Comparison of ENCODE assay signal across 29 mouse cellular contexts in the genomic region with DNA sequence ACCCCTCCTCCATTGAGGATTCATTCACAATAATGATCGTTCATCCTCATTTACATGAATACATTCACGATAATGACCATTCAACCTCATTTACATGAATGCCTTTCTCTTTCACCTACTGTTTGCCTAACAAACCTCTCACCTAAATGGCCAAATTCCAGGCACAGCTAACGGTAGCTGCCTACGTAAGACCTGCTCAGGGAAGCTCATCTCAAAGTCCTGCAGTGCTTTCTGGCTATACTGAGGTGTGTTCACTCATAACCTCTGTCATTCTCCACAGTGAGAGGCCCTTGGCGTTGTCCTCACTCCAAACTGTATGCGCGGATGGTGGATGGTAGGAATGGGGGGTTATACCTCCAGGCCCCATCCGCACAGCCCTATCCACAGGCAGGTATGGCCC. TPM values are rescaled to one million over a fixed set of nuclear protein-coding genes. Genes with fewer than 3 reads are reported as not detected.
DNase-seq lines count a peak whose midpoint lies in the region; ATAC-seq and TF ChIP-seq lines count a peak whose summit lies in the region.
"Had no signal": no experiment of that assay in that cellular context is flagged by ENCODE, and none has a peak within 500 bp of the region (broad histone marks: within the 10 kb centered on the region; RNA-seq: fewer than 3 reads in every experiment).

No protein-coding gene starts in this region.

- H3K4me3 ChIP-seq in kidney, embryonic 14.5 days (ENCODE audit: low read length), result no peak overlapping the region
- H3K4me3 ChIP-seq in liver, embryonic 16.5 days (ENCODE audit: low read depth, low read length), result no peak overlapping the region
- H3K4me3 ChIP-seq in liver, embryonic 12.5 days, result no peak overlapping the region
- no peak overlapping the region for H3K4me3 ChIP-seq in gastrocnemius, adult 2 months
- H3K4me3 ChIP-seq: embryonic facial prominence, embryonic 10.5 days; embryonic facial prominence, embryonic 15.5 days; forebrain, embryonic 12.5 days; heart, embryonic 13.5 days; limb, embryonic 12.5 days; lung, embryonic 15.5 days; midbrain, embryonic 10.5 days; myocyte; neural tube, embryonic 12.5 days had no signal

- 86% methylated on average over 8 of the region's 8 CpGs for WGBS in kidney, embryonic 14.5 days
- 78% methylated on average over 8 of the region's 8 CpGs for WGBS in liver, embryonic 16.5 days (ENCODE audit: insufficient replicate concordance)
- WGBS in liver, embryonic 12.5 days (ENCODE audit: insufficient replicate concordance), result 78% methylated on average over 8 of the region's 8 CpGs

- DNase-seq in kidney, adult 18-20 months, result peak; percentile 32
- DNase-seq in R1 (ENCODE audit: low read depth, low spot score), result peak; percentile 11
- DNase-seq in kidney, postnatal 36 days, result peak; percentile 48 to 76
- DNase-seq in gastrocnemius, adult 2 months, result no peak
- DNase-seq: adrenal gland, postnatal 25 days; cerebellum, adult 2 months; cerebellum, postnatal 14 days; forebrain, postnatal 0 days; gastrocnemius, postnatal 10 days; heart, postnatal 10 days; thymus, postnatal 4 days had no signal

- TF ChIP-seq CTCF in gastrocnemius, adult 2 months (IDR thresholded peaks at IDR 0.05), result no peak

- no peak overlapping the region for H3K27ac ChIP-seq in kidney, embryonic 14.5 days (ENCODE audit: low read depth, low read length)
- H3K27ac ChIP-seq in liver, embryonic 16.5 days (ENCODE audit: low read length), result no peak overlapping the region
- no peak overlapping the region for H3K27ac ChIP-seq in liver, embryonic 12.5 days
- H3K27ac ChIP-seq in gastrocnemius, adult 2 months, result no peak overlapping the region
- H3K27ac ChIP-seq: embryonic facial prominence, embryonic 10.5 days; embryonic facial prominence, embryonic 15.5 days; forebrain, embryonic 12.5 days; heart, embryonic 13.5 days; hindbrain, embryonic 14.5 days; limb, embryonic 12.5 days; liver, embryonic 14.5 days; lung, embryonic 15.5 days; midbrain, embryonic 10.5 days; neural tube, embryonic 12.5 days had no signal

- no peak for ATAC-seq in kidney, embryonic 14.5 days (ENCODE audit: low FRiP score, low TSS enrichment)
- 0 out of 2 replicates have a peak, but pooled peaks have one; percentile 39 for ATAC-seq in liver, embryonic 16.5 days (ENCODE audit: low read depth)
- ATAC-seq in liver, embryonic 12.5 days, result no peak
- ATAC-seq: CD4-positive, CD25-positive, alpha-beta regulatory T cell, adult 4 months; forebrain, postnatal 0 days; intestine, postnatal 0 days had no signal

- H3K27me3 ChIP-seq in kidney, embryonic 14.5 days (ENCODE audit: control insufficient read depth, insufficient read depth, low read length), result no peaks in the 10 kb centered on the region
- H3K27me3 ChIP-seq in liver, embryonic 16.5 days (ENCODE audit: control insufficient read depth, insufficient read depth, low read depth, low read length), result no peaks in the 10 kb centered on the region
- no peaks in the 10 kb centered on the region for H3K27me3 ChIP-seq in liver, embryonic 12.5 days (replicated peaks)
- H3K27me3 ChIP-seq: embryonic facial prominence, embryonic 15.5 days; forebrain, embryonic 12.5 days; heart, embryonic 13.5 days; limb, embryonic 12.5 days; lung, embryonic 15.5 days; neural tube, embryonic 12.5 days had no signal

- no peak overlapping the region for H3K9ac ChIP-seq in kidney, embryonic 14.5 days (ENCODE audit: low read depth, low read length)
- no peak overlapping the region for H3K9ac ChIP-seq in liver, embryonic 16.5 days (ENCODE audit: low read depth, low read length)
- H3K9ac ChIP-seq in liver, embryonic 12.5 days, result no peak overlapping the region
- H3K9ac ChIP-seq: embryonic facial prominence, embryonic 15.5 days; forebrain, embryonic 12.5 days; forebrain, postnatal 0 days; heart, embryonic 13.5 days; hindbrain, embryonic 14.5 days; limb, embryonic 12.5 days; liver, embryonic 14.5 days; lung, embryonic 15.5 days; neural tube, embryonic 12.5 days had no signal

- intact Hi-C loops in gastrocnemius, adult 2 months (cut with DNase I), result no loop called here

- H3K9me3 ChIP-seq in kidney, embryonic 14.5 days (ENCODE audit: control insufficient read depth, low read length), result no peaks in the 10 kb centered on the region
- no peaks in the 10 kb centered on the region for H3K9me3 ChIP-seq in liver, embryonic 16.5 days (replicated peaks; ENCODE audit: control insufficient read depth, low read length)
- no peaks in the 10 kb centered on the region for H3K9me3 ChIP-seq in liver, embryonic 12.5 days (replicated peaks)
- H3K9me3 ChIP-seq: embryonic facial prominence, embryonic 10.5 days; embryonic facial prominence, embryonic 15.5 days; forebrain, embryonic 12.5 days; heart, embryonic 13.5 days; limb, embryonic 12.5 days; lung, embryonic 15.5 days; midbrain, embryonic 10.5 days; neural tube, embryonic 12.5 days had no signal

- H3K4me1 ChIP-seq in kidney, embryonic 14.5 days (ENCODE audit: control insufficient read depth, insufficient read depth, low read length), result peaks cover 7% of the 10 kb centered on the region; the same call in 1 of the 2 replicates
- peaks cover 12% of the 10 kb centered on the region for H3K4me1 ChIP-seq in liver, embryonic 16.5 days (ENCODE audit: control insufficient read depth, low read depth, low read length)
- H3K4me1 ChIP-seq in liver, embryonic 12.5 days, result peaks cover 20% of the 10 kb centered on the region

- no peak overlapping the region for H3K4me2 ChIP-seq in kidney, embryonic 14.5 days (replicated peaks; ENCODE audit: low read depth, low read length)
- H3K4me2 ChIP-seq in liver, embryonic 16.5 days (ENCODE audit: low read depth, low read length), result no peak overlapping the region
- no peak overlapping the region for H3K4me2 ChIP-seq in liver, embryonic 12.5 days
- H3K4me2 ChIP-seq: embryonic facial prominence, embryonic 15.5 days; forebrain, embryonic 12.5 days; heart, embryonic 13.5 days; hindbrain, embryonic 14.5 days; limb, embryonic 12.5 days; lung, embryonic 15.5 days; neural tube, embryonic 12.5 days had no signal

- H3K36me3 ChIP-seq in kidney, embryonic 14.5 days (ENCODE audit: control insufficient read depth, insufficient read depth, low read length), result no peaks in the 10 kb centered on the region
- H3K36me3 ChIP-seq in liver, embryonic 16.5 days (ENCODE audit: control insufficient read depth, insufficient read depth), result no peaks in the 10 kb centered on the region
- H3K36me3 ChIP-seq in liver, embryonic 12.5 days, result no peaks in the 10 kb centered on the region
- H3K36me3 ChIP-seq: embryonic facial prominence, embryonic 10.5 days; embryonic facial prominence, embryonic 15.5 days; forebrain, embryonic 12.5 days; heart, embryonic 13.5 days; limb, embryonic 12.5 days; lung, embryonic 15.5 days; midbrain, embryonic 10.5 days; neural tube, embryonic 12.5 days had no signal

RNA-seq across cellular contexts. Expression of gene Prox2, which starts 5.8 kb away (rescaled TPM):
- 2.9 and 3.3 TPM in 2 replicates for polyA plus RNA-seq in kidney, embryonic 14.5 days (2014; fragmentation: Nextera tagmentation; extraction: Ambion mirVana)
- polyA plus RNA-seq in liver, embryonic 16.5 days (2015; fragmentation: Nextera tagmentation; extraction: Ambion mirVana), result 2.5 and 2.8 TPM in 2 replicates
- polyA plus RNA-seq in liver, embryonic 12.5 days (2016; fragmentation: Nextera tagmentation; extraction: Ambion mirVana), result 3.9 and 4.1 TPM in 2 replicates
- 1 to 10 TPM; 1.7 to 3.0 TPM for total RNA-seq in gastrocnemius, adult 2 months (2021)

RNA-seq across cellular contexts. Expression of gene Dlst, which starts 5.8 kb away (rescaled TPM):
- 68.1 and 119 TPM in 2 replicates for polyA plus RNA-seq in kidney, embryonic 14.5 days (2014; fragmentation: Nextera tagmentation; extraction: Ambion mirVana)
- polyA plus RNA-seq in liver, embryonic 16.5 days (2015; fragmentation: Nextera tagmentation; extraction: Ambion mirVana), result 65.4 and 67.8 TPM in 2 replicates
- polyA plus RNA-seq in liver, embryonic 12.5 days (2016; fragmentation: Nextera tagmentation; extraction: Ambion mirVana), result 99.5 and 104 TPM in 2 replicates
- total RNA-seq in gastrocnemius, adult 2 months (2021), result 100 to 1,000 TPM; 247 to 365 TPM

RNA-seq across cellular contexts. Expression of gene Rps6kl1, which starts 46.3 kb away (rescaled TPM):
- 0.61 and 1.0 TPM in 2 replicates for polyA plus RNA-seq in kidney, embryonic 14.5 days (2014; fragmentation: Nextera tagmentation; extraction: Ambion mirVana)
- 0.55 and 0.85 TPM in 2 replicates for polyA plus RNA-seq in liver, embryonic 16.5 days (2015; fragmentation: Nextera tagmentation; extraction: Ambion mirVana)
- 0.57 and 0.60 TPM in 2 replicates for polyA plus RNA-seq in liver, embryonic 12.5 days (2016; fragmentation: Nextera tagmentation; extraction: Ambion mirVana)
- 1 to 10 TPM in 1 of 2 experiments, under 1 TPM in 1; 0.94 to 1.1 TPM for total RNA-seq in gastrocnemius, adult 2 months (2021)
- total RNA-seq: hematopoietic stem cell, adult 5-6 weeks; megakaryocyte progenitor cell, adult 5-6 weeks had no signal
